Mouse (Mus musculus) G1E (cell line): Measurements from ENCODE around the gene Mkrn3.

ENCODE experiments used
- CTCF ChIP-seq: IDR thresholded peaks from 2 replicates; pipeline ENCODE4 v1.5.1; 2012; ENCODE audit warnings: low read depth, low read length, inconsistent platforms, mixed read lengths
- GATA1 ChIP-seq: IDR thresholded peaks from 2 replicates; pipeline ENCODE4 v1.6.1; 2012; ENCODE audit warnings: borderline replicate concordance, low read length, inconsistent platforms, mixed read lengths
- POLR2AphosphoS5 ChIP-seq: IDR thresholded peaks from 2 replicates; pipeline ENCODE4 v1.6.1; 2012; ENCODE audit warnings: low read depth, low read length, inconsistent platforms; ENCODE audit not compliant: insufficient replicate concordance

DNA sequence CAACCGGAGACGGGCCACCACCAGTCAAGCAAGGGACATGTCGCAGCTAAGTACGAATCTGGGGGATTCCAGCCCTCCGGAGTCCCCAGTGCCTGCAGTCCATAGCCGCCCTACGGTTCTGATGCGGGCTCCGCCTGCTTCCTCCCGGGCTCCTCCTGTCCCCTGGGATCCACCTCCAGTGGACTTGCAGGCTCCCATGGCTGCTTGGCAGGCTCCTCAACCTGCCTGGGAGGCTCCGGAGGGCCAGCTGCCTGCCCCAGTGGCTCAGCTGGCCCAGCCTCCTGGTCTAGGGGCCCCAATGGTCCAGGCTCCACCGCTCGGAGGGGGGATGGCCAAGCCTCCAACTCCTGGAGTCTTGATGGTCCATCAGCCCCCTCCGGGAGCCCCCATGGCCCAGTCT is 42.6 kb downstream of the Mkrn3 start:
- TF ChIP-seq CTCF (no peak), GATA1 (no peak), POLR2AphosphoS5 (no peak)
